Comparison of ENCODE assay signal across 8 mouse cellular contexts in genomic region chr4:155944271-155944670, GRCm38 (mm10). TPM values are rescaled to one million over a fixed set of nuclear protein-coding genes. Genes with fewer than 3 reads are reported as not detected.
DNase-seq lines count a peak whose midpoint lies in the region; ATAC-seq and TF ChIP-seq lines count a peak whose summit lies in the region.

No protein-coding gene starts in this region.

- peaks cover 15% of the 10 kb centered on the region for H3K4me1 ChIP-seq in liver, adult 2 months (ENCODE audit: control insufficient read depth, insufficient read depth, low read length)
- H3K4me1 ChIP-seq in embryonic facial prominence, embryonic 12.5 days = peaks cover 16% of the 10 kb centered on the region
- H3K4me1 ChIP-seq in megakaryocyte, embryonic 14.5 days = peaks cover 39% of the 10 kb centered on the region

- peak overlapping the region; percentile 83 for H3K4me2 ChIP-seq in embryonic facial prominence, embryonic 12.5 days (replicated peaks)

- H3K27ac ChIP-seq in liver, adult 2 months (replicated peaks; ENCODE audit: insufficient read depth, low read depth, low read length) = peak overlapping the region; percentile 59
- peak overlapping the region; percentile 71; the same call in 1 of the 2 replicates for H3K27ac ChIP-seq in embryonic facial prominence, embryonic 12.5 days

- TF ChIP-seq POLR2A in liver, adult 2 months (IDR thresholded peaks at IDR 0.05; ENCODE audit: extremely low read depth, insufficient read depth, low read length) = no peak

- intact Hi-C loops in gastrocnemius, postnatal 36 days (cut with DNase I) = loop anchor here (5.0 kb wide), 1 partner anchor 52 kb away; the partner anchor contains the start of genes Acap3 and Pusl1

- peak overlapping the region; percentile 75 for H3K4me3 ChIP-seq in liver, adult 2 months (ENCODE audit: insufficient read depth, low read depth, low read length)
- peak overlapping the region; percentile 99 for H3K4me3 ChIP-seq in embryonic facial prominence, embryonic 12.5 days
- peak overlapping the region; percentile 92 for H3K4me3 ChIP-seq in megakaryocyte, embryonic 14.5 days (replicated peaks)

- no peaks in the 10 kb centered on the region for H3K9me3 ChIP-seq in embryonic facial prominence, embryonic 12.5 days
- no peaks in the 10 kb centered on the region for H3K9me3 ChIP-seq in megakaryocyte, embryonic 14.5 days

- no peak for ATAC-seq in embryonic facial prominence, embryonic 12.5 days (ENCODE audit: insufficient number of reproducible peaks, insufficient read depth, low FRiP score, low TSS enrichment)

- no peak for TF ChIP-seq CTCF in liver, adult 2 months (IDR thresholded peaks at IDR 0.05; ENCODE audit: low read depth, low read length)

- DNase-seq in liver, adult 2 months (ENCODE audit: extremely low read depth, low read depth, low spot score) = peak; percentile 83
- no peak for DNase-seq in liver
- peak; percentile 72 for DNase-seq in induced T-regulatory cell, adult 2 months (ENCODE audit: low read depth)
- DNase-seq in testis, postnatal 10 days (ENCODE audit: low spot score) = peak; percentile 52
- DNase-seq in right cerebral cortex, postnatal 10 days (ENCODE audit: low spot score in 2 of 2) = no peak
- no peak for DNase-seq in gastrocnemius, postnatal 36 days

- H3K79me2 ChIP-seq in liver, adult 2 months (ENCODE audit: control insufficient read depth, insufficient read depth, low read length) = peaks cover 37% of the 10 kb centered on the region; the same call in 1 of the 2 replicates

- WGBS in liver, adult 2 months = under 1% methylated on average over 17 of the region's 17 CpGs
- WGBS in embryonic facial prominence, embryonic 12.5 days = under 1% methylated on average over 17 of the region's 17 CpGs

- H3K36me3 ChIP-seq in liver, adult 2 months (ENCODE audit: control insufficient read depth, insufficient read depth, low read length) = peaks cover 11% of the 10 kb centered on the region
- peaks cover 14% of the 10 kb centered on the region; the same call in 1 of the 2 replicates for H3K36me3 ChIP-seq in embryonic facial prominence, embryonic 12.5 days
- H3K36me3 ChIP-seq in megakaryocyte, embryonic 14.5 days (replicated peaks; ENCODE audit: low read length) = peaks cover 34% of the 10 kb centered on the region

- H3K27me3 ChIP-seq in liver, adult 2 months (ENCODE audit: control insufficient read depth, insufficient read depth, low read length) = no peaks in the 10 kb centered on the region
- H3K27me3 ChIP-seq in embryonic facial prominence, embryonic 12.5 days = no peaks in the 10 kb centered on the region
- H3K27me3 ChIP-seq in megakaryocyte, embryonic 14.5 days (replicated peaks) = peaks cover 10% of the 10 kb centered on the region

- H3K9ac ChIP-seq in liver, adult 2 months (ENCODE audit: low read depth, low read length) = peak overlapping the region; percentile 89
- H3K9ac ChIP-seq in embryonic facial prominence, embryonic 12.5 days = peak overlapping the region; percentile 94

RNA-seq across cellular contexts. Expression of gene Ube2j2, which starts 0.6 kb away (rescaled TPM):
- 21.6 and 27.6 TPM in 2 replicates for total RNA-seq in liver, adult 2 months (2014; rRNA removed)
- polyA plus RNA-seq in liver, adult 2 months (2012; rRNA removed) = 43.4 and 46.1 TPM in 2 replicates
- 158 and 160 TPM in 2 replicates for polyA plus RNA-seq in embryonic facial prominence, embryonic 12.5 days (2016; fragmentation: Nextera tagmentation; extraction: Ambion mirVana)
- polyA plus RNA-seq in megakaryocyte, embryonic 14.5 days (2012; ENCODE audit: insufficient read depth, low replicate concordance) = 90.8 and 106 TPM in 2 replicates
- 10 to 100 TPM; 53.3 to 61.5 TPM for total RNA-seq in gastrocnemius, postnatal 36 days (2021)

RNA-seq across cellular contexts. Expression of gene C1qtnf12, which starts 17.8 kb away (rescaled TPM):
- 1.8 and 2.1 TPM in 2 replicates for total RNA-seq in liver, adult 2 months (2014; rRNA removed)
- 2.6 and 3.3 TPM in 2 replicates for polyA plus RNA-seq in liver, adult 2 months (2012; rRNA removed)
- polyA plus RNA-seq in embryonic facial prominence, embryonic 12.5 days (2016; fragmentation: Nextera tagmentation; extraction: Ambion mirVana) = 31.9 and 35.8 TPM in 2 replicates
- polyA plus RNA-seq in megakaryocyte, embryonic 14.5 days (2012; ENCODE audit: insufficient read depth, low replicate concordance) = 30.2 and 64.1 TPM in 2 replicates
- 10 to 100 TPM; 13.1 to 21.3 TPM for total RNA-seq in gastrocnemius, postnatal 36 days (2021)

RNA-seq across cellular contexts. Expression of gene B3galt6, which starts 48.2 kb away (rescaled TPM):
- 2.8 TPM in 2 replicates for total RNA-seq in liver, adult 2 months (2014; rRNA removed)
- 2.5 and 2.6 TPM in 2 replicates for polyA plus RNA-seq in liver, adult 2 months (2012; rRNA removed)
- polyA plus RNA-seq in embryonic facial prominence, embryonic 12.5 days (2016; fragmentation: Nextera tagmentation; extraction: Ambion mirVana) = 18.4 and 20.3 TPM in 2 replicates
- polyA plus RNA-seq in megakaryocyte, embryonic 14.5 days (2012; ENCODE audit: insufficient read depth, low replicate concordance) = 3.3 and 5.3 TPM in 2 replicates
- 1 to 10 TPM; 1.1 to 1.5 TPM for total RNA-seq in gastrocnemius, postnatal 36 days (2021)

RNA-seq across cellular contexts. Expression of gene Sdf4, which starts 48.4 kb away (rescaled TPM):
- 141 and 156 TPM in 2 replicates for total RNA-seq in liver, adult 2 months (2014; rRNA removed)
- polyA plus RNA-seq in liver, adult 2 months (2012; rRNA removed) = 34.9 and 37.2 TPM in 2 replicates
- 141 and 143 TPM in 2 replicates for polyA plus RNA-seq in embryonic facial prominence, embryonic 12.5 days (2016; fragmentation: Nextera tagmentation; extraction: Ambion mirVana)
- 29.6 and 45.2 TPM in 2 replicates for polyA plus RNA-seq in megakaryocyte, embryonic 14.5 days (2012; ENCODE audit: insufficient read depth, low replicate concordance)
- 10 to 100 TPM; 63.1 to 68.4 TPM for total RNA-seq in gastrocnemius, postnatal 36 days (2021)

RNA-seq across cellular contexts. Expression of gene Acap3, which starts 52.6 kb away (rescaled TPM):
- 2.5 and 3.4 TPM in 2 replicates for total RNA-seq in liver, adult 2 months (2014; rRNA removed)
- polyA plus RNA-seq in liver, adult 2 months (2012; rRNA removed) = 4.9 and 6.9 TPM in 2 replicates
- polyA plus RNA-seq in embryonic facial prominence, embryonic 12.5 days (2016; fragmentation: Nextera tagmentation; extraction: Ambion mirVana) = 25.1 and 27.7 TPM in 2 replicates
- 33.2 and 58.6 TPM in 2 replicates for polyA plus RNA-seq in megakaryocyte, embryonic 14.5 days (2012; ENCODE audit: insufficient read depth, low replicate concordance)
- total RNA-seq in gastrocnemius, postnatal 36 days (2021) = 1 to 10 TPM; 7.4 to 7.8 TPM

Comparison
In these comparisons a context has a peak if more than half of its experiments do, and no peak if none do; other contexts are left out.
1. DNase-seq: peak in liver, adult 2 months (single experiment), induced T-regulatory cell, adult 2 months (single experiment) and testis, postnatal 10 days (single experiment); none in liver (single experiment), right cerebral cortex, postnatal 10 days (0 of 2) and gastrocnemius, postnatal 36 days (0 of 2).
2. Peak in every context shown above with its lines, with median percentiles within 50 percentile points of each other: H3K4me3 ChIP-seq.